Mouse (Mus musculus) bone marrow macrophage, adult 2 months (primary cell): ENCODE measurements around the gene Gm28042.

Source experiments
- CTCF ChIP-seq: IDR thresholded peaks from 2 replicates; pipeline ENCODE4 v1.5.1; 2012; ENCODE audit warnings: low read depth, mild to moderate bottlenecking, low read length, moderate library complexity
- POLR2A ChIP-seq: IDR thresholded peaks from 2 replicates; pipeline ENCODE4 v1.6.1; 2012; ENCODE audit warnings: mild to moderate bottlenecking, low read depth, low read length, borderline replicate concordance

DNA sequence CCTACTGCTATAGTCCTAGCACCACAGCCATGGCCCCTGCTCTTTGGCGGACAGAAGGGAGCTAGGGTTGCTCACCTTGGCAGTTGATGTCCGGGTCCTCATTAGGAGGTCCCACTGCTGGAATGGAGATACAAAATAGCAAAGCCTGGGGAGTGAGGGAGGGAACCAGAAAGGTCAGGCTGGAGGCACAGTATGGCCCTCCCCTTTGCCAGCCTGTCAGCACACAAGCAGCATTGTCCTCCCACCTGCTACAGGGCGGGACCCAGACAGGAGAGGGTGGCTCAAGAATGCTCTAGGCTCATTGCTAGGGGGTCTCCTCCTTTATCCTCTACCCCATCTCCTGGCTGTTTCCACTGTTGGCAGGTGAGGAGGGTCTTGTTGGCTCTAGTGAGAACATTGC is 58.7 kb downstream of the Gm28042 start:
- no peak for TF ChIP-seq CTCF
- no peak for TF ChIP-seq POLR2A
